Mouse (Mus musculus) heart, embryonic 11.5 days (tissue): ENCODE measurements around the gene Bcas3. TPM values are rescaled to one million over a fixed set of nuclear protein-coding genes. Genes with fewer than 3 reads are reported as not detected.
A peak's percentile ranks its signal among the peaks of the same experiment; 100 is the strongest.

ENCODE experiments used
- ATAC-seq: fragments of 200-750 bp; cut with Nextera tagmentation; replicated peaks from 2 replicates; pipeline ENCODE4 v1.8.0; 2017; ENCODE audit warnings: moderate library complexity; ENCODE audit not compliant: insufficient number of reproducible peaks, low FRiP score, low TSS enrichment
- H3K27ac ChIP-seq: fragments of 300-500 bp; sonication (generic); 2 replicates; pipeline ENCODE4 v1.5.1; 2014; ENCODE audit warnings: mild to moderate bottlenecking, low read depth, low read length
- H3K27me3 ChIP-seq: fragments of 300-500 bp; sonication (generic); 2 replicates; pipeline ENCODE4 v1.6.1; 2014; ENCODE audit warnings: mild to moderate bottlenecking, low read length, mixed read lengths; ENCODE audit not compliant: control insufficient read depth, insufficient read depth
- H3K36me3 ChIP-seq: fragments of 300-500 bp; sonication (generic); 2 replicates; pipeline ENCODE4 v1.6.1; 2014; ENCODE audit warnings: mild to moderate bottlenecking, low read length, moderate library complexity, mixed read lengths; ENCODE audit not compliant: control insufficient read depth, insufficient read depth
- H3K4me1 ChIP-seq: fragments of 300-500 bp; sonication (generic); 2 replicates; pipeline ENCODE4 v1.6.1; 2014; ENCODE audit warnings: low read length; ENCODE audit not compliant: control insufficient read depth, insufficient read depth
- H3K4me2 ChIP-seq: fragments of 300-500 bp; sonication (generic); 2 replicates; pipeline ENCODE4 v1.6.1; 2014; ENCODE audit warnings: mild to moderate bottlenecking, moderate library complexity
- H3K4me3 ChIP-seq: fragments of 300-500 bp; sonication (generic); 2 replicates; pipeline ENCODE4 v1.5.1; 2014; ENCODE audit warnings: low read depth, low read length
- H3K9ac ChIP-seq: fragments of 300-500 bp; sonication (generic); 2 replicates; pipeline ENCODE4 v1.6.1; 2014; ENCODE audit warnings: mild to moderate bottlenecking, low read depth, low read length, moderate library complexity
- H3K9me3 ChIP-seq: fragments of 300-500 bp; sonication (generic); replicated peaks from 2 replicates; pipeline ENCODE4 v1.6.1; 2016; ENCODE audit warnings: low read length; ENCODE audit not compliant: control insufficient read depth
- whole genome bisulfite sequencing: fragments of 180-500 bp; shearing (Covaris S2); extraction: QIAGEN DNeasy Blood & Tissue Kit; methylation state at CpG from one replicate; pipeline ENCODE4 v1.1.7; 2014; ENCODE audit not compliant: insufficient replicate concordance; 5-methylcytosine and 5-hydroxymethylcytosine counted together
- polyA plus RNA-seq: library from polyadenylated mRNA; unstranded; fragments of >200 nt; fragmentation: Nextera tagmentation; extraction: Ambion mirVana; gene quantifications from 2 replicates; pipeline ENCODE4 v1.2.1, GENCODE M21; 2014

Bcas3 gene
- 22.1 and 22.8 TPM in 2 replicates for polyA plus RNA-seq

- peak; percentile 98 for ATAC-seq
- Histone ChIP-seq H3K4me2 (peak within 1 kb of the TSS; percentile 85), H3K27ac (peak within 1 kb of the TSS; percentile 15; the same call in 1 of the 2 replicates), H3K36me3 (no peaks in the 10 kb centered on the region), H3K4me1 (peaks cover 6% of the 10 kb centered on the region; the same call in 1 of the 2 replicates), H3K4me3 (peak within 1 kb of the TSS; percentile 82), H3K27me3 (no peaks in the 10 kb centered on the region), H3K9ac (peak within 1 kb of the TSS; percentile 87), H3K9me3 (no peaks in the 10 kb centered on the region)
- 0% methylated on average over 47 of the region's 47 CpGs for WGBS
Observed at GRCm38 (mm10) chr11:85352539-85353380, at the start of gene Bcas3. Gene Bcas3, plus strand, starts transcription at chr11:85353167.

DNA sequence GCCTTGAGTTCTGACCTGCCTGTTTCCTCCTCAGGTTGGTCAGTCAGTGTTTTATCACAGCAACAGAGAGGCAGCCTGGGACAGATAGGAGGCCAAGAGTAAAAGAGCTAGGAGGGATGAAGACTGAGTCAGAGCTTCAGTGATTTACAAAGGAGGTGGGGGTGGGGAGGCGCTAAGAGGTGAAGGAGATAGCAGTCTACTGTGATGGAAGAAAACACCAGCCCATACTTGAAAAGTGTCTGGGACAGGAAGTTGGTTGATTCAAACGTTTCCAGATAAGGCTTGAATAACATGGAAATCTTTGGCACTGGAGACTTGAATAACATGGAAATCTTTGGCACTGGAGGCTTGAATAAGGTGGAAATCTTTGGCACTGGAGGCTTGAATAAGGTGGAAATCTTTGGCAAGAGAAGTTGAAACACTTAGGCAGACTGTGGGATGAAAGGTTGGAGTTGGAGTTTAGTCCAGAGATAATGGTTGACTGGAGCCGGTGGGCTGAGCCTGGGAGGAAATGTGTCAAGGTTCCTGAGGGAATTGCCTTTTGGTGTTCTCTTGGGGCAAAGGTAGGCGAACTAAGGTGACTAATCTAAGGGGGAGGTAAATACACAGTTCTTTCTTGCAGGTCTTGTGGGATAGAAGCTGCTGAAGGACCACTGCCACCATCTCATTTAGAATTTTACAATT lies 46.2 kb upstream of the Bcas3 start:
- ATAC-seq = no peak
- no peak overlapping the region for H3K4me2 ChIP-seq
- no peaks in the 10 kb centered on the region for H3K9me3 ChIP-seq
- no peak overlapping the region for H3K27ac ChIP-seq
- 21% methylated on average over 4 of the region's 4 CpGs for WGBS
- no peaks in the 10 kb centered on the region for H3K27me3 ChIP-seq
- no peaks in the 10 kb centered on the region for H3K36me3 ChIP-seq
- H3K9ac ChIP-seq = no peak overlapping the region
- H3K4me3 ChIP-seq = no peak overlapping the region
- H3K4me1 ChIP-seq = peaks cover 9% of the 10 kb centered on the region; the same call in 1 of the 2 replicates

DNA sequence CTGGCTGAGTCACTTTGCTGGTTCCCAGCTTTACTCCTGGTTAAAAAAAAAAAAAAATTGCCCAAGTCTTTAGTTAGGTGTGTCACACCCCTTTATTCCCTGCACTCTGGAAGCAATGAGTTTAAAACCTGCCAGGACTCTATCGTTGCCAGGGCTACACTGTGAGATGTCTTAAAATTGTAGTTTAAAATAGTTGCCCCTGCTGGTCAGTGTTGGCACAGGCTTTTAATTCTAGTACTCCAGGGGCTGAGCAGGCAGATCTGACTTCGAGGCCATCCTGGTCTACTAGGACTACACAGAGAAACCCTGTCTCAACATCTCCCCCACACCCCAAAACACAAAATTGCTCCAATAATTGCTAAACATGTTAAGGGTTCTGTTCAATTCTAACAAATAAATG lies 44.2 kb upstream of the Bcas3 start:
- ATAC-seq = no peak

GRCm38 (mm10) chr11:85310407-85310712 lies 42.6 kb upstream of the Bcas3 start:
- peaks cover 20% of the 10 kb centered on the region; the same call in 1 of the 2 replicates for H3K4me1 ChIP-seq
- H3K27ac ChIP-seq = peak overlapping the region; percentile 88
- H3K9ac ChIP-seq = peak overlapping the region; percentile 62
- peak overlapping the region; percentile 90 for H3K4me2 ChIP-seq
- ATAC-seq = no peak; the same call in 1 of the 2 replicates
- 2% methylated on average over 15 of the region's 15 CpGs for WGBS
- no peaks in the 10 kb centered on the region for H3K27me3 ChIP-seq
- H3K4me3 ChIP-seq = peak overlapping the region; percentile 86
- H3K36me3 ChIP-seq = peaks cover 7% of the 10 kb centered on the region
- no peaks in the 10 kb centered on the region for H3K9me3 ChIP-seq

More for the DNA sequence above, 44.2 kb upstream of the Bcas3 start:
- Histone ChIP-seq H3K4me2 (no peak overlapping the region), H3K4me3 (no peak overlapping the region), H3K4me1 (peaks cover 19% of the 10 kb centered on the region; the same call in 1 of the 2 replicates), H3K27me3 (no peaks in the 10 kb centered on the region), H3K36me3 (no peaks in the 10 kb centered on the region), H3K9me3 (no peaks in the 10 kb centered on the region), H3K27ac (no peak overlapping the region), H3K9ac (no peak overlapping the region)
- WGBS = 84% methylated on average over 2 of the region's 2 CpGs

- Histone ChIP-seq H3K36me3 (peaks cover 7% of the 10 kb centered on the region), H3K27me3 (no peaks in the 10 kb centered on the region), H3K4me3 (peak within 1 kb of the TSS; percentile 86), H3K4me1 (peaks cover 20% of the 10 kb centered on the region; the same call in 1 of the 2 replicates), H3K9ac (peak within 1 kb of the TSS; percentile 92), H3K27ac (peak within 1 kb of the TSS; percentile 88), H3K9me3 (no peaks in the 10 kb centered on the region), H3K4me2 (peak within 1 kb of the TSS; percentile 90)
- under 1% methylated on average over 73 of the region's 78 CpGs for WGBS
- ATAC-seq = peak; percentile 92
Observed at GRCm38 (mm10) chr11:85310713-85311574, 42.0 kb upstream of the Bcas3 start, which contains the start of gene Ppm1d. Gene Ppm1d, plus strand, starts transcription at chr11:85311244.

- Histone ChIP-seq H3K36me3 (peaks cover 7% of the 10 kb centered on the region), H3K4me1 (peaks cover 17% of the 10 kb centered on the region; the same call in 1 of the 2 replicates), H3K27me3 (no peaks in the 10 kb centered on the region), H3K4me3 (peak overlapping the region; percentile 86), H3K27ac (peak overlapping the region; percentile 88), H3K4me2 (peak overlapping the region; percentile 90), H3K9me3 (no peaks in the 10 kb centered on the region), H3K9ac (peak overlapping the region; percentile 92)
- 0 out of 2 replicates have a peak, but pooled peaks have one; percentile 1 for ATAC-seq
- under 1% methylated on average over 54 of the region's 56 CpGs for WGBS
Observed at GRCm38 (mm10) chr11:85311645-85312490, 41.1 kb upstream of the Bcas3 start.

DNA sequence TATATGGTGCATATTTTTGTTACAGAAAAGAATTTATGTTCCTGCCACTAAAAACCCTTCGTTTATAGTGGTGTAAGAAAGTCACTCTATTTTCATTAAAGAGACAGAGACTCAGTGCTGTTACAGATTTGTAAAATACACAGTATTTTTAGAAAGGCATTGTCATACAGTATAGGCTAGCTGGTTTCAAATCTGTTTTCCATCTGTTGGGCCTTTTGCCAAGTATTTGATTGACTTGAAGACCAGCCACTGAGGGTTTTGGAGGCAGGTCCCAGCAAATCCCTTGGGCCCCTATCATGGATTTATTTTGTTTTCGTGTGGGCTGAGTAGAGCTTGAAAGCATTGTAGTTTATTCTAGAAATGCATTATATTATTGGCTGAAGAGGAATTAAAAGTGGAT lies 40.1 kb upstream of the Bcas3 start:
- WGBS = 32% methylated on average over 2 of the region's 2 CpGs
- Histone ChIP-seq H3K36me3 (peaks cover 7% of the 10 kb centered on the region), H3K4me1 (peaks cover 14% of the 10 kb centered on the region; the same call in 1 of the 2 replicates), H3K9me3 (no peaks in the 10 kb centered on the region), H3K27ac (no peak overlapping the region), H3K9ac (no peak overlapping the region), H3K27me3 (no peaks in the 10 kb centered on the region), H3K4me3 (peak overlapping the region; percentile 86), H3K4me2 (peak overlapping the region; percentile 90)
- ATAC-seq = no peak
